Mouse (Mus musculus) liver, embryonic 15.5 days (tissue): Measurements from ENCODE around the gene Myo1b. TPM values are rescaled to one million over a fixed set of nuclear protein-coding genes. Genes with fewer than 3 reads are reported as not detected.

ENCODE experiments used
- ATAC-seq: fragments of 200-750 bp; cut with Nextera tagmentation; 2 replicates; pipeline ENCODE4 v1.8.0; 2017; ENCODE audit warnings: moderate number of reproducible peaks, mild to moderate bottlenecking, moderate library complexity; ENCODE audit not compliant: insufficient read depth
- H3K27ac ChIP-seq: fragments of 300-500 bp; sonication (generic); replicated peaks from 2 replicates; pipeline ENCODE4 v1.5.1; 2015; ENCODE audit warnings: mild to moderate bottlenecking, inconsistent platforms
- H3K27me3 ChIP-seq: fragments of 300-500 bp; sonication (generic); 2 replicates; pipeline ENCODE4 v1.6.1; 2015; ENCODE audit warnings: mild to moderate bottlenecking, inconsistent platforms
- H3K36me3 ChIP-seq: fragments of 300-500 bp; sonication (generic); replicated peaks from 2 replicates; pipeline ENCODE4 v1.6.1; 2015; ENCODE audit warnings: moderate library complexity, mild to moderate bottlenecking, inconsistent platforms
- H3K4me1 ChIP-seq: fragments of 300-500 bp; sonication (generic); replicated peaks from 2 replicates; pipeline ENCODE4 v1.6.1; 2015; ENCODE audit warnings: inconsistent platforms
- H3K4me2 ChIP-seq: fragments of 300-500 bp; sonication (generic); 2 replicates; pipeline ENCODE4 v1.6.1; 2015; ENCODE audit warnings: moderate library complexity, mild to moderate bottlenecking, inconsistent platforms
- H3K4me3 ChIP-seq: fragments of 300-500 bp; sonication (generic); replicated peaks from 2 replicates; pipeline ENCODE4 v1.5.1; 2015; ENCODE audit warnings: mild to moderate bottlenecking, inconsistent platforms
- H3K9ac ChIP-seq: fragments of 300-500 bp; sonication (generic); 2 replicates; pipeline ENCODE4 v1.6.1; 2015; ENCODE audit warnings: moderate library complexity, mild to moderate bottlenecking, inconsistent platforms
- H3K9me3 ChIP-seq: fragments of 300-500 bp; sonication (generic); replicated peaks from 2 replicates; pipeline ENCODE4 v1.6.1; 2016; ENCODE audit warnings: inconsistent platforms
- WGBS: fragments of 180-500 bp; shearing (Covaris S2); methylation state at CpG from one replicate; pipeline ENCODE4 v1.1.7; 2015; ENCODE audit warnings: mixed read lengths; ENCODE audit not compliant: insufficient replicate concordance; 5-methylcytosine and 5-hydroxymethylcytosine counted together
- polyA plus RNA-seq: library from polyadenylated mRNA; unstranded; fragments of >200 nt; fragmentation: Nextera tagmentation; extraction: Ambion mirVana; gene quantifications from 2 replicates; pipeline ENCODE4 v1.2.1, GENCODE M21; 2015

Gene Myo1b
- polyA plus RNA-seq, 1 experiment from 2014 or later = 8.1 TPM

DNA sequence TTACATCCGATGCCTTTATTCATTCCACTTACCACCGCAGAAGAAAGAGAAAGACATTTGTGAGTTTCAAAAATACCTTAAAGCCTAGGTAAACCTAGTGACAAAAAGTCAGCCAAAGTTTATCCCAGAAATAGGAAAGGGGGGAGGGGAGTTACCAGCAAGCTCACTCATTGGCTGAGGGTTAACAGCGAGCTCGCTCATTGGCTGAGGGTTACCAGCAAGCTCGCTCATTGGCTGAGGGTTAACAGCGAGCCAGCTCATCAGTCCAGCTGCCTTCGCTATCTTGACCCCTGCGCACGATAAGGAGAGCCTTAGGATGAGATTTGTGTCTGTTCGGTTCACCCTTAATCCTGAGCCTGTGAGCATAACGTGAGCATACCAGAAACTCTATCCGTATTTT, 6.9 kb upstream of the Myo1b start:
- no peak overlapping the region for H3K4me2 ChIP-seq
- no peak for ATAC-seq
- 27% methylated on average over 12 of the region's 12 CpGs for WGBS

DNA sequence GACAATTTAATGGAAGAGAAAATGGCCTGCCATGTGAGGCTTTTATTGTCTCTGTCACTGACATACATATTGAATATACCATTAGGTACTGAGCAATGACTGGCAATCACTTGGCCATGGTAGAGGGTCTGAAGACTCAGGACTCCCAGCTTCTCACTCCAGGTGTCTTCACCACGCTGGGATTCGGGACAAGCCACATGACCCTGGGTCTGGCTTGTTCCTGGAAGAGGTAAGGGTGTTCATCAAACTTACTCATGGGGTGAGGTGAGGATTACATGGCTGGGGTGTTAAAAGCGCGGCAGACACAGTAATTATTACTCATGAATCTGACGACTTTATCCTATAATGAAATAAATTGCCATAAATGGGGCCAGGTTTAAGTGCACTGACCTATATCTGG, 405 bp upstream of the Myo1b start:
- H3K9ac ChIP-seq = no peak overlapping the region
- no peaks in the 10 kb centered on the region for H3K36me3 ChIP-seq
- 58% methylated on average over 5 of the region's 5 CpGs for whole genome bisulfite sequencing
- peak overlapping the region; percentile 61; the same call in 1 of the 2 replicates for H3K4me3 ChIP-seq
- ATAC-seq = no peak
- H3K9me3 ChIP-seq = no peaks in the 10 kb centered on the region
- H3K27me3 ChIP-seq = peaks cover 28% of the 10 kb centered on the region
- peak overlapping the region; percentile 59 for H3K4me2 ChIP-seq
- 0 out of 2 replicates have a peak, but pooled peaks cover 8% of the 10 kb centered on the region for H3K4me1 ChIP-seq
- H3K27ac ChIP-seq = no peak overlapping the region

More for the DNA sequence above, 6.9 kb upstream of the Myo1b start:
- no peak overlapping the region for H3K9ac ChIP-seq
- H3K27ac ChIP-seq = no peak overlapping the region
- no peaks in the 10 kb centered on the region for H3K36me3 ChIP-seq
- H3K4me3 ChIP-seq = no peak overlapping the region
- H3K4me1 ChIP-seq = no peaks in the 10 kb centered on the region
- no peaks in the 10 kb centered on the region for H3K27me3 ChIP-seq
- no peaks in the 10 kb centered on the region for H3K9me3 ChIP-seq

DNA sequence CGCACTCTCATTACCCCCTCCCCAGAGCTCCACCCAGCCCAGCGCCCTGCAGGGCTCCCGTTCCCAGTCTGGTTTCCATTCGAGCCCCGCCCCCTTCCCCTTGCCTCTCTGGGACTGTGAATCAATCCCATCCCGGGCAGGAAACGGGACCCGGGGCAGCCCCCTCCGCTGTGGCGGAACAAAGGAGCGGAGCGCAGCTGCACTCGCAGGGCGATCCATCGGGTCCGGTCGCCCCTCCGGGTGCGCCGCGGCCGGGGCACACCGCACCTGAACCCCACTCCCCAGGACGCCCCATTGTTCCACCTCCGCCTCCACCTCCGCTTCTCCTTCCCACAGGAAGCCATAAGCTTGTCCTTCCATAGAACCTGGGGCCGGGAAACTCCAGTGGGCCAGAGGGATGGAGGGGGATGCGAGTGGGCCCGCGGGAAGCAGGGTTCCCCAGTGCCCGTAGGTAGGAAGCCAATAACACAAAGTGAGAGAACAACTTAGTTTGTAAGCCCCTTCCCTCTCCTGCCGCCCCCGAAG, 758 bp downstream of the Myo1b start:
- Histone ChIP-seq H3K27me3 (peaks cover 28% of the 10 kb centered on the region), H3K9ac (peak overlapping the region; percentile 56), H3K4me2 (peak overlapping the region; percentile 59), H3K27ac (peak overlapping the region; percentile 33; the same call in 1 of the 2 replicates), H3K4me3 (peak overlapping the region; percentile 61), H3K4me1 (0 out of 2 replicates have a peak, but pooled peaks cover 8% of the 10 kb centered on the region), H3K9me3 (no peaks in the 10 kb centered on the region), H3K36me3 (no peaks in the 10 kb centered on the region)
- WGBS = 1% methylated on average over 33 of the region's 33 CpGs
- ATAC-seq = peak; percentile 64

DNA sequence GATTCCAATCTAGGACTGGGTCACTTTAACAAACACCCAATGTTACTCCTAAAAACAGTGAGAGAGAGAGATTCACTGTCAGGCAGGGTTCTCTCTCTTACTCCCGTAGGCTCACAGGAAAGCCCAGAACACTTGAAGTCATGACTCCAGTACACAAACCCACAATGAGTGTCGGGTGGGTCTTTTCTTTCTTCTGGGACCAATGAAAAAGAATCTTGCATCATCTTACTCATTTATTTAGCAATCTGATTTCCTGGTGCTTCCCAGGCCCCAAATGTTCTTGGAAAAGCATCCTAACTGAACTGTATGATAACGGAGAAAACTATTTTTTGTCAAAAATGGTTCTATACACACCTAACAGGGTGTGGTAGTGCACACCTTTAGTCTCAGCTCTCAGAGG, 1.8 kb downstream of the Myo1b start:
- Histone ChIP-seq H3K4me2 (no peak overlapping the region), H3K27me3 (peaks cover 28% of the 10 kb centered on the region), H3K4me1 (0 out of 2 replicates have a peak, but pooled peaks cover 8% of the 10 kb centered on the region), H3K27ac (no peak overlapping the region), H3K36me3 (no peaks in the 10 kb centered on the region), H3K9me3 (no peaks in the 10 kb centered on the region), H3K4me3 (no peak overlapping the region), H3K9ac (no peak overlapping the region)
- no peak for ATAC-seq
- 52% methylated on average over 3 of the region's 3 CpGs for WGBS

DNA sequence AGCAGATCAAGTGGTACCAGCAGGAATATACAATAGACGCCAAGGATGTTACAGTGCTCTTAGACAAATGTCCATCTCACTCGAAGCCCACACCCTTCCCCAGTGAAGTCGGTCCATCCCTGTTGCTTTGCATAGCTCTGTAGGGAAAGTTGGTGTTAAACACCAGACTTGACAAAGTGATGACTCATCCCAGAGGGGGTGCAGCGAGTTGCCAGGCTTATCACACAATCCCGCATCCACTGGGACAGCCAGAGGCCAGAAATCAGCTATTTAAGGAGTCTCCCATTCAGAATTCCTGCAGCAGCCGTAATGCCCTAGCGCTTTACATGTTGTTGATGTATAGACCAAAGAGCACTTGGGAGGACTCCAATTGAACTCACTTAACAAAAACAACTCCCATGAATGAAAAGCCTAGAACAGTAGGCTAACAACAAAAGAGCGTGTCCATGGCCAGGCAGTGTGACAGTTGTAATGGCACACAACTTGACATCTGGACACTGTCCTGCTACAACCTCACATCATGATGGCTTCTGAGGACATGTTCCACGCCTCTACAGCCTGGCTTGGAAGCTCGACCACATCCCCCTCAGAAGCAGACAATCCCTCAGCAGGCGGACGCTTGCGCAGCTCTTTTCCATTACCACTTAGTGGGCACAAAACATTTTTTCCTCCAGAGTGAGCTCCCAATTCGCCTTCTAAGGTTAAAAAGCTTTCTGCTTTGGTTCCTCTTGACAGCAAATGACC, 2.6 kb downstream of the Myo1b start:
- Histone ChIP-seq H3K27ac (no peak overlapping the region), H3K4me2 (no peak overlapping the region; the same call in 1 of the 2 replicates), H3K4me3 (no peak overlapping the region), H3K27me3 (peaks cover 28% of the 10 kb centered on the region), H3K36me3 (no peaks in the 10 kb centered on the region), H3K9ac (no peak overlapping the region), H3K4me1 (0 out of 2 replicates have a peak, but pooled peaks cover 8% of the 10 kb centered on the region), H3K9me3 (no peaks in the 10 kb centered on the region)
- no peak for ATAC-seq
- 54% methylated on average over 14 of the region's 14 CpGs for WGBS

DNA sequence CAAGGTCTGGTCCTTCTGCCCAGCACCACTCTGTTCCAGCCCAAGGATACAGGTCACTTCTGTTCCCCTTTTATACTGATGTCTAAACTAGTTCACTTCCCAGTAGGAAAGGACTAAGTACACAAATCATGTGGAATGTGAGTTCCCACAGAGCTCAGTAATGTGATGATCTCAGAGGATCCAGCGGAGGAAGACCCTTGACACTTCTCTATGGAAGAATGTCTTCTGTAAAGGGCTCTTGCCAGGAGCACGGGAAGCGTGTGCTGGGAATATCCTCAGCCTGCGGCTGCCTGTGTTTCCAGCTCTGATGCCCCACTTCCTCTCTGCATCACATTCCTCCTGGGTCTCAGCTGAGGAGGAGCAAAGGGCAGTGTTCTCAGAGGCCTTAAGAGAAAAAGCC, 4.5 kb downstream of the Myo1b start:
- Histone ChIP-seq H3K27ac (no peak overlapping the region), H3K9ac (no peak overlapping the region), H3K4me3 (no peak overlapping the region), H3K9me3 (no peaks in the 10 kb centered on the region), H3K36me3 (no peaks in the 10 kb centered on the region), H3K4me2 (no peak overlapping the region), H3K4me1 (peaks cover 17% of the 10 kb centered on the region), H3K27me3 (peaks cover 24% of the 10 kb centered on the region)
- WGBS = 45% methylated on average over 4 of the region's 4 CpGs
- no peak for ATAC-seq

DNA sequence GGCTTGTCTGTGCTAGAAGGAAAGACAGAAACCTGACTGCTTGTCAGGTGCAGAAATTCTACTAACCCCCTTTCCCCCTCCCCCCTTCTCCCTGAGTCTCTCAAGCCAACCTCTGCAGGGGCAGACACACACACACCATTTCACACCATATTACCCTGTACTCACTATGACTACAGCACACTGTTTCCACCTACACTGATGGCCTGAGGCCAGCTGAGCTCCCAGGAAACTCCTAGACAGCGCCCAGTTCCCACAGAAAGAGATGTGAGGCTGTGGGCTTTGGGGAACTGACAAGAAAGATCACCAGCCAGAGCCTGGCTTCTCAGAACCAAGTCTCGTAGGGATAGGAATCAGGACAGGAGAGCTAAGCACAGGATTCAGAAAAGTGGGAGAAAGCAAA, 6.7 kb downstream of the Myo1b start:
- Histone ChIP-seq H3K9ac (no peak overlapping the region), H3K27ac (no peak overlapping the region), H3K4me3 (no peak overlapping the region), H3K9me3 (no peaks in the 10 kb centered on the region), H3K4me1 (peaks cover 23% of the 10 kb centered on the region), H3K36me3 (no peaks in the 10 kb centered on the region), H3K27me3 (peaks cover 2% of the 10 kb centered on the region; the same call in 1 of the 2 replicates), H3K4me2 (no peak overlapping the region)
- WGBS = 51% methylated on average over 2 of the region's 2 CpGs
- no peak for ATAC-seq

DNA sequence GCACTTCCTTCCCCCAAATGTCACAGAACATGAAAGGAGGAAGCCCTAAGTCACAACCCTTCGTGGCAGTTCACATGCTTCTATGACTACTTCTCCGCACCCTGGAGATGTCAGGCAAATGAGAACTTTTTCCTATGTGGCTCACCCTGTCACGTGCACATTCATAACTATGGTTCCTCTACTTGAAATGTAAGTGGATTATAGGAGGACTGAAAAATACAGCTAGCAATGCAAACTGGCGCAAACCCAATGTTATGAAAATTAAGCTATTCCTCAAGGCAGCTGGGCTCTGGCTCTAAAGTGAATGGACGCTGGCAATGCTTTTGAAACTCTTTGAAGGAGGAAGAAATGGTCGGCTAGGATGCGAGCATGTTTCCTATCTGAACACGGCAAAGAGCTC, 8.1 kb downstream of the Myo1b start:
- WGBS = 16% methylated on average over 8 of the region's 8 CpGs
- ATAC-seq = no peak

DNA sequence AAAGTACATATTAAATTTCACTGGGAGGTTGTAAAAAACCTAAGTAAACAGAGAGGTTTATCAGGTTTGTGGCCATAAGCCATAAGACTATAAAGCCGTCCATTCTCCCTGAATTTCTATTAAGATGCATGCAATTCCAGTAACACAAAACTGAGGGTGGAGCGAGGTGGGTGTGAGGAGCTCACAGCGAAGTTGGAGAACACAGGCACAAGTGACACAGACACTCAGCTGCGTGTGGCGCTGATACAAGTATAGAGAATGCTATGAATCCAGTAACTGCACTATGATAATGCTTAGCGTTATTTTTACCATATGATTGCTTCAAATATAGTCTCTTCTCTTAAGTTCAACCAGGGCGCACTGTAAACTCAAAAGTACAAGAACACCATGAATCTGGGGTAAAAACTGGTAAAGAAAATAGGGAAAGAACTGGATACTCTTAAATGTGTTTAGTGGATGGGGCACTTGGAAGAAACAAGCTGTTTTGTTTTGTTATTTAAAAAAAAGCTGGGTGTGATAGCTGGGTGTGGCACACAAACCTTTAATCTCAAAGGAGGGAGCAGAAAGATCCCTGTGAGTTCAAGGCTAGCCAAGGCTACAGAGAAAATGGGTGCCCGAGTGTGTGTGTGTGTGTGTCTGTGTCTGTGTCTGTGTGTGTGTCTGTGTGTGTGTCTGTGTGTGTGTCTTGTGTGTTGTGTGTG, 9.5 kb downstream of the Myo1b start:
- Histone ChIP-seq H3K4me1 (peaks cover 25% of the 10 kb centered on the region), H3K4me2 (no peak overlapping the region), H3K4me3 (no peak overlapping the region), H3K27ac (no peak overlapping the region), H3K36me3 (no peaks in the 10 kb centered on the region), H3K27me3 (no peaks in the 10 kb centered on the region), H3K9ac (no peak overlapping the region), H3K9me3 (no peaks in the 10 kb centered on the region)
- 65% methylated on average over 8 of the region's 8 CpGs for WGBS
- ATAC-seq = no peak

More for the DNA sequence above, 8.1 kb downstream of the Myo1b start:
- H3K27ac ChIP-seq = no peak overlapping the region
- 0 out of 2 replicates have a peak overlapping the region, but pooled peaks have one; percentile 5 for H3K4me2 ChIP-seq
- H3K4me3 ChIP-seq = no peak overlapping the region
- no peaks in the 10 kb centered on the region for H3K9me3 ChIP-seq
- no peak overlapping the region for H3K9ac ChIP-seq
- H3K27me3 ChIP-seq = no peaks in the 10 kb centered on the region
- H3K4me1 ChIP-seq = peaks cover 21% of the 10 kb centered on the region
- no peaks in the 10 kb centered on the region for H3K36me3 ChIP-seq

DNA sequence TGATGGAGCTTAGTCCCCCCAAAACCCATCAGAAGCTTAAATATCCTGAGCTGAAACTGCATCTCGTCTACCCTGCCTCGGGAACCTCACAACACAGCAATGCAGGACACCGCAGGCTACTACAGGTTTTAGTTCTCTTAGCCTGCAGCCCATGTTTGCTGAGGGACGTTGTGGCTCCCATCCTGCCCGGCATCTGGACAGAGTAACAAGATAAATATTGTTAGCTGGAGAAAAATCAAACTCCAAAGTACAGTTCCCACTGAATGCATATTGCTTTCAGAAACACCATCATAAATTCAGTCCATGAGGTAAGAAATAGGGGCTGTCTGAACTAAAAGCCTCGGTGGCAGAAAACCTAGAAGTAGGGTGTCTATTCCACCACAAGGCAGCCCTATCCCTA, 10.8 kb downstream of the Myo1b start:
- no peak overlapping the region; the same call in 1 of the 2 replicates for H3K4me2 ChIP-seq
- no peak overlapping the region for H3K9ac ChIP-seq
- WGBS = 55% methylated on average over 6 of the region's 6 CpGs
- H3K27me3 ChIP-seq = no peaks in the 10 kb centered on the region
- ATAC-seq = no peak
- peaks cover 25% of the 10 kb centered on the region for H3K4me1 ChIP-seq
- H3K36me3 ChIP-seq = no peaks in the 10 kb centered on the region
- H3K9me3 ChIP-seq = no peaks in the 10 kb centered on the region
- H3K4me3 ChIP-seq = no peak overlapping the region
- H3K27ac ChIP-seq = no peak overlapping the region

DNA sequence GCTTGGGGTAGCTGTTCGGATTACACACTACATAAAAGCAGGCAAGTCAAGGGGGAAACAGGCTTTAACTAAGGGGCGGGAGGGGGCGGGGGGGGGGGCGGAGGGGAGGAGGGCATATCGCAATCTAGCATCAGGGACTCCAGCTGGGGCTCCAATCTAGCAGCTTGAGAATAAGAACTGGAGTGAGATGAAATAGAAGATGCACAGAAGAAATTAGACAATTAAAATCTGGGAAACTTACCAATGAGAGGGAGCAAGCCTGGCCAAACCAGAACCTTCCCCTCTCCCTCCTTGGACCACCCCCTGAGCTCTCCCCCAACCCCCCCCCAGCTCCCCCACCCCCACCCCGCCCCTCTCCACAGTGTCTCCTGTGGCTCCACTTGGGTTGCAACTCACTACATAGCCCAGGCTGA, 18.7 kb downstream of the Myo1b start:
- Histone ChIP-seq H3K27me3 (no peaks in the 10 kb centered on the region), H3K9ac (no peak overlapping the region), H3K27ac (no peak overlapping the region), H3K9me3 (no peaks in the 10 kb centered on the region), H3K36me3 (no peaks in the 10 kb centered on the region), H3K4me3 (no peak overlapping the region), H3K4me2 (no peak overlapping the region), H3K4me1 (peaks cover 12% of the 10 kb centered on the region)
- ATAC-seq = no peak
- 45% methylated on average over 6 of the region's 6 CpGs for WGBS
